Mouse (Mus musculus) heart, embryonic 10.5 days (tissue): ENCODE results near the gene Ssr2. TPM values are rescaled to one million over a fixed set of nuclear protein-coding genes. Genes with fewer than 3 reads are reported as not detected.
A peak's percentile ranks its signal among the peaks of the same experiment; 100 is the strongest.

ENCODE experiments used
- DNase-seq: peaks from one replicate; pipeline ENCODE4 v3.0.0-alpha.2; 2017; ENCODE audit warnings: low spot score
- H3K27ac ChIP-seq: fragments of 300-500 bp; sonication (generic); 2 replicates; pipeline ENCODE4 v1.5.1; 2016; ENCODE audit warnings: mild to moderate bottlenecking
- H3K27me3 ChIP-seq: fragments of 300-500 bp; sonication (generic); 2 replicates; pipeline ENCODE4 v1.6.1; 2016; ENCODE audit warnings: mild to moderate bottlenecking; ENCODE audit not compliant: poor library complexity, insufficient read depth, severe bottlenecking
- H3K36me3 ChIP-seq: fragments of 300-500 bp; sonication (generic); 2 replicates; pipeline ENCODE4 v1.6.1; 2016; ENCODE audit warnings: mild to moderate bottlenecking, moderate library complexity
- H3K4me1 ChIP-seq: fragments of 300-500 bp; sonication (generic); 2 replicates; pipeline ENCODE4 v1.6.1; 2016; ENCODE audit warnings: mild to moderate bottlenecking
- H3K4me3 ChIP-seq: fragments of 300-500 bp; sonication (generic); 2 replicates; pipeline ENCODE4 v1.5.1; 2016; ENCODE audit warnings: mild to moderate bottlenecking, moderate library complexity
- H3K9me3 ChIP-seq: fragments of 300-500 bp; sonication (generic); 2 replicates; pipeline ENCODE4 v1.6.1; 2016; ENCODE audit warnings: mild to moderate bottlenecking, moderate library complexity
- WGBS: fragments of 180-500 bp; shearing (Covaris S2); methylation state at CpG from one replicate; pipeline ENCODE4 v1.1.7; 2016; 5-methylcytosine and 5-hydroxymethylcytosine counted together
- polyA plus RNA-seq: library from polyadenylated mRNA; unstranded; fragments of >200 nt; fragmentation: Nextera tagmentation; extraction: Ambion mirVana; gene quantifications from 2 replicates; pipeline ENCODE4 v1.2.1, GENCODE M21; 2016

Gene Ssr2
- polyA plus RNA-seq, 1 experiment from 2014 or later, result 207 TPM

DNA sequence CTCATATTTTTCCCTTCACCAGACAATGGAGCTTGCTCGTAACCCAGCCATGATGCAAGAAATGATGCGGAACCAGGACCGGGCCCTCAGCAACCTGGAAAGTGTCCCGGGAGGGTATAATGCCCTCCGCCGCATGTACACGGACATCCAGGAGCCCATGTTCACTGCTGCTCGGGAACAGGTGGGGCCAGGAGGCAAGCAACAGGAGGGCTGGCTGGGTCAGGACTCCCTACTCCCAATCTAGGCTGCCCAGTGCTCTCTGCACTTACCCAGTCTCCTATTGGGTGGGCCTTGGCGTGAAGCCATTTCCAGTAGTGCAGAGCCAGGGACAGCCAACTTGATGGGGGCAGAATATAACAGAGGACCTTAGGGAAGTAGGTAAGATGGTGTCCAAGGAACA lies 16.1 kb upstream of the Ssr2 start:
- Histone ChIP-seq H3K9me3 (no peaks in the 10 kb centered on the region), H3K4me1 (peaks cover 11% of the 10 kb centered on the region), H3K27ac (no peak overlapping the region), H3K4me3 (no peak overlapping the region), H3K36me3 (peaks cover 95% of the 10 kb centered on the region), H3K27me3 (no peaks in the 10 kb centered on the region)
- WGBS, result 94% methylated on average over 9 of the region's 9 CpGs
- no peak for DNase-seq

DNA sequence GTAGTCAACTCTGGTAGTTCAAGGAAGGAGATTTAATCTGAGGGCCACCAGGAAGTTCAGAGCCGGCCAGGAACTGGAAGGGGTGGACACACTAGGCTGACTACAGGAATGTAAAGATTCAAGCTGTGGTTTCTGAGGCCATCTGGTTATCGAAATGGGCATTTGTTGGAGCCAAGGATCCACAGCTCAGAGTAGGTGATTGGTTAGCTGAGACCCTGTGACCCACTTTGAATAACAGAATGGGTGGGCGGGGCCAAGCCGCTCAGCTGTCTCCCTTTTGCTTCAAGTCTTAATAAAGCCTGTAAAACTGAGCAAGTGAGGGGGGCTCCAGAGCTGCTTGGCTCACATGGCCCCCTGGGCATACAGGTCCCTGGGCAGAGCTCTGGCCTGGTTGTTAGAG lies 13.7 kb upstream of the Ssr2 start:
- Histone ChIP-seq H3K27me3 (no peaks in the 10 kb centered on the region), H3K9me3 (no peaks in the 10 kb centered on the region), H3K27ac (no peak overlapping the region), H3K4me3 (no peak overlapping the region), H3K36me3 (peaks cover 100% of the 10 kb centered on the region), H3K4me1 (no peaks in the 10 kb centered on the region)
- 71% methylated on average over 4 of the region's 4 CpGs for WGBS
- DNase-seq, result no peak

DNA sequence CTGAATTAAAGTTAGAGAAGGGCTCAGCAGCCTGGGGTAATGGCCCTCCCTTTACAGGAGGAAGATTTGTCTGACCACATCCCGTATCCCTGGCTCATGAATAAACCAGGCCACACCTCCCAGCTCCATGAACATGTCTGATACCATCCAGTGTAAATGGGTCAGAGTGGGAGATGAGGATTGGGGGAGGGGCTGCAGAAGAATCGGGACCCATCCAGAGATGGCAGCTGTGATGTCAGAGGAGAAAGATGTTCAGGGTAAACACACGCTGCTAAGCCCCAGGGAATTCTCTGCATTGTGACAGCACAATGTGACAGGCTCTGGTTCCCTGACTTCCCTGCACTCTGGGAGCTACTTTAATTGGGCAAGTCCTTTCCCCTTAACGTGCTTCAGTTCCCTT lies 12.2 kb upstream of the Ssr2 start:
- Histone ChIP-seq H3K4me3 (no peak overlapping the region), H3K9me3 (no peaks in the 10 kb centered on the region), H3K4me1 (no peaks in the 10 kb centered on the region), H3K27ac (no peak overlapping the region), H3K36me3 (peaks cover 100% of the 10 kb centered on the region), H3K27me3 (no peaks in the 10 kb centered on the region)
- DNase-seq, result no peak
- WGBS, result 73% methylated on average over 4 of the region's 4 CpGs

DNA sequence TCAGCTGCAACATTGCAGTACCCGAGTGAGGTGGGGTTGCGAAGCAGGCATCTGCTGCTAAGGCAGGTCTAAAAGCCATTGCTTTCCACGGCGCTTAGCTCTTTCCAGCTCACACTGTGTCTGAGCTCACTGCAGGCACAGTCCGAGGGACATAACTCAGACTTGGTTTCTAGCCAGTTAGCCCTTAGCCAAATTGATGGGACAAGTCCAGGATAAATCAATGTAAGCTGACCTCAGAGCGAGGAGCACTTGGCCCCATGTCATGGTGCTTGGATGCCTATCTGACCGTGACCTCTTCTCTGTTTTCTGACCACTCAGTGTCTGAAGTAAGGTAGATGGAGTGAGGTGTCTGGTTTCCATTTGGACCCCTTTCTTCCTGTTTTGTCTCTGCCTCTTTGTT lies 11.7 kb upstream of the Ssr2 start:
- H3K27ac ChIP-seq, result no peak overlapping the region
- H3K27me3 ChIP-seq, result no peaks in the 10 kb centered on the region
- peaks cover 100% of the 10 kb centered on the region for H3K36me3 ChIP-seq
- 89% methylated on average over 7 of the region's 7 CpGs for WGBS
- no peak overlapping the region for H3K4me3 ChIP-seq
- no peak for DNase-seq
- no peaks in the 10 kb centered on the region for H3K4me1 ChIP-seq
- H3K9me3 ChIP-seq, result no peaks in the 10 kb centered on the region

DNA sequence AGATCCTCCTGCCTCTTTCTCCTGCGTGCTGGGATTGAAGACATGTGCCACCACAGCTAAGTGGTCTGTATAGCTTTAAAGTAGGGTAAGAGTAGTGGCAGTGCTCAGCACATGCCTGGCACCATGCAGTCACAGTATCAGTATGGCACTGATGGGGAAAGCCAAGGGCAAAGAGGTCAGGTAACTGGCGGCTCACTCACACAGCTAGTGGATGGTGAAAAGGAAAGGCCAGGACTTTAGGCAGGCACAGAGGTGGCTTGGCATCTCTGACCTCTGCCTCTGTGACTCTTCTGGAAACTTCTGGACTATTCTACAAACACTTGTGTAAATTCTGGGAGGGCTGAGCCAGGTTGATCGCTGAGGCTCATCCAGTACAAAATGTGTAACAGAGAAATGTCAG lies 9.6 kb upstream of the Ssr2 start:
- no peak for DNase-seq

DNA sequence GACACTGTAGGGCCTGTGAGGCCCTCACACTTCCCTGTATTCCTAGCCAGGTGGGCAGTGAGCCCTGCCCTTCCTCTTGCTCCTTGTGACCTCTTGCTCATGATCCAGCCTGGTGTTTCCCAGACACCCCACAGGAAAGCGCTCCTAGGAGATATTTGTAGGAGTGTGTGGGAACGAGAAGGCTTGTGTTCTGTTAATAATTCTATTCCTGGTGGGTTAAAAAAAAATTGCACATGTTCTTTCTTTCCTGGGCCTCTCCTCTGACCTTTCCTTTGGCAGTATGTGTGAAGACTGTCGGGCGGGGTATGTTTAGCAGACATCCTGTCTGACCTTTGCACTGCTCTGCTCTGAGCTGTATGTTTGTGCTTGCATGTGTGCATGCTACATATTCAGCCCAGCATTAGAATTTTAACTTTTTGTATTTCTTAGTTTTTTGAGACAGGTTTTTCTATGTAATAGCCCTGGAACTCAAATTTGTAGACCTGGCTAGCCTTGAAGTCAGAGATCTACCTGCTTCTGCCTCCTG lies 9.1 kb upstream of the Ssr2 start:
- H3K27me3 ChIP-seq, result no peaks in the 10 kb centered on the region
- H3K4me1 ChIP-seq, result no peaks in the 10 kb centered on the region
- no peak overlapping the region for H3K4me3 ChIP-seq
- peaks cover 90% of the 10 kb centered on the region for H3K36me3 ChIP-seq
- H3K27ac ChIP-seq, result no peak overlapping the region
- no peaks in the 10 kb centered on the region for H3K9me3 ChIP-seq
- no peak for DNase-seq
- 88% methylated on average over 4 of the region's 4 CpGs for WGBS

More for the DNA sequence above, 9.6 kb upstream of the Ssr2 start:
- Histone ChIP-seq H3K9me3 (no peaks in the 10 kb centered on the region), H3K4me1 (no peaks in the 10 kb centered on the region), H3K4me3 (no peak overlapping the region), H3K27me3 (no peaks in the 10 kb centered on the region), H3K36me3 (peaks cover 95% of the 10 kb centered on the region), H3K27ac (0 out of 2 replicates have a peak overlapping the region, but pooled peaks have one; percentile 25)
- 87% methylated on average over 3 of the region's 3 CpGs for WGBS

DNA sequence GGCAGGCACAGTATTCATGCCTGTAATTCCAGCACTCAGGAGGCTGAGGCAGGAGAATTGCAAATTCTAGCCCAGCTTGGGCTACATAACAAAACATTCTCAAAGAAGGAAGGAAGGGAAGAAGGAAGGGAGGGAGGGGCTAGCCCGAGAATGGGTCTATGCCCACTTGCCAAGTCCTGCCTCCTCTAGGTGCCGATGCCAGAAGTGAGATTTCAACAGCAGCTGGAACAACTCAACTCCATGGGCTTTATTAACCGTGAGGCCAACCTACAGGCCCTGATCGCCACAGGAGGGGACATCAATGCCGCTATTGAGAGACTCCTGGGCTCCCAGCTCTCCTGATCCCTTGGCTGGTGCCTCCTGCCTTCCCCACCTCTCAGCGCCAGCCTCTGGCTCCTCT lies 7.8 kb upstream of the Ssr2 start:
- Histone ChIP-seq H3K4me3 (no peak overlapping the region), H3K27me3 (no peaks in the 10 kb centered on the region), H3K36me3 (peaks cover 77% of the 10 kb centered on the region), H3K4me1 (no peaks in the 10 kb centered on the region), H3K9me3 (no peaks in the 10 kb centered on the region), H3K27ac (no peak overlapping the region)
- DNase-seq, result no peak
- 92% methylated on average over 6 of the region's 6 CpGs for WGBS

DNA sequence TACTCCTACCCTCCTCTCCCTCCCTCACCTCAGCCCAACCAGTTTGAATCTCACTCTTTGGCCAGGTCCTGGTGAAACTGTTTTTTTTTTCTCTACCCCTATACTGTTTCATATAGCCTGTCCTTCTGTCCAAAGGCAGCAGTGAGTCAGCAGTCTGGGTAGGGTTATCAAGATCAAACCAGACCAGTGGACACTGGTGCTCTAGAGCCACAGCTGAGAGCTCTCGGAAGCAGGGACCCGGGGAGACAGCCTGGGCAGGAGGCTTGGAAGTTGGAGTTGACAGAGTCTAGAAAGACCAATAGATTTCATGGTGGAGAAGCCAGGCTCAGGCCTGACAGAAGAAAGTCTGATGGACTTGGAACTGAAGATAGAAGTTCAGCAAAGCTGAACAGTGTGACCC lies 7.1 kb upstream of the Ssr2 start:
- WGBS, result 85% methylated on average over 2 of the region's 2 CpGs
- H3K36me3 ChIP-seq, result peaks cover 70% of the 10 kb centered on the region
- H3K4me1 ChIP-seq, result no peaks in the 10 kb centered on the region
- H3K9me3 ChIP-seq, result no peaks in the 10 kb centered on the region
- no peak overlapping the region for H3K4me3 ChIP-seq
- H3K27me3 ChIP-seq, result no peaks in the 10 kb centered on the region
- H3K27ac ChIP-seq, result no peak overlapping the region
- DNase-seq, result no peak

DNA sequence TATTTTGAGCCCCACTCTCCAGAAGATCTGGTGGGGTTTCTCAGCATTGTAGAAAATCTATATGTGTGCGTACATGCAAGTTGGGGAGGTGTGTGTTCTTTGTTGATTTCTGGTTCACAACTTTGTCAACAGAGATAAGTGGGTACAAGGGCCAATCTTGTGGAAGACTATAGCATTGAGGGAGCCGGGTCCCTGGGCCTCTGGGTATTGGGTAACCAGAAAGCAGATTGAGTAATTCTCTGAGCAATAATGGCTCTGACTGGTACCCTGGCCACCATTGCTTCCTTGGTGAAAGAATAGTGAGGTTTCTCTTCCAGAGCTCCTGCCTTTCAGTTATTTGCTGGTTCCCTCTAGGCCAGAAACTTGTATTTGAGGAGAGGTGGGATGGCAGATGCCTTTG lies 6.6 kb upstream of the Ssr2 start:
- Histone ChIP-seq H3K27ac (no peak overlapping the region), H3K36me3 (peaks cover 65% of the 10 kb centered on the region), H3K4me1 (no peaks in the 10 kb centered on the region), H3K27me3 (no peaks in the 10 kb centered on the region), H3K9me3 (no peaks in the 10 kb centered on the region), H3K4me3 (no peak overlapping the region)
- DNase-seq, result no peak
- WGBS, result 90% methylated on average over 2 of the region's 2 CpGs

DNA sequence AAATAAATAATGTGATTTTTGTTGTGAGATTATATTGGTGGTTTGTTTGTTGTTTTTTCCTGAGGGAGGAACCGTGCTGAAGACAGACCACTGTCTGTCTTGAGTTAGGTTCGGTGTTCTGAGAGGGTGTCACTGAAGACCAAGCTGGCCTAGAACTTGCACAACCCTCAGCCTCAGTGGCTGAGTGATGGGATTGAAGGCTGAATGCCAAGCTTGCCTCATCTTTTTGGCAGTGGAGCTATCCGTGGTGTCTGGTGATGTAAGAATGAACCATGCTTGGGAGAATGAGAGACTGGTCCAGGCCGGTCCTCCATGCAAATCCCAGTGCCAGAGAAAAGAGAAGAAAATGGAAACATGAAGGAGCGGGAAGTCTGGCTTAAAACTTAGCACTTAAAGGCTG lies 6.0 kb upstream of the Ssr2 start:
- WGBS, result 89% methylated on average over 5 of the region's 5 CpGs
- H3K27me3 ChIP-seq, result no peaks in the 10 kb centered on the region
- H3K36me3 ChIP-seq, result peaks cover 59% of the 10 kb centered on the region
- no peak overlapping the region for H3K4me3 ChIP-seq
- no peaks in the 10 kb centered on the region for H3K9me3 ChIP-seq
- H3K27ac ChIP-seq, result no peak overlapping the region
- no peaks in the 10 kb centered on the region for H3K4me1 ChIP-seq
- no peak for DNase-seq

DNA sequence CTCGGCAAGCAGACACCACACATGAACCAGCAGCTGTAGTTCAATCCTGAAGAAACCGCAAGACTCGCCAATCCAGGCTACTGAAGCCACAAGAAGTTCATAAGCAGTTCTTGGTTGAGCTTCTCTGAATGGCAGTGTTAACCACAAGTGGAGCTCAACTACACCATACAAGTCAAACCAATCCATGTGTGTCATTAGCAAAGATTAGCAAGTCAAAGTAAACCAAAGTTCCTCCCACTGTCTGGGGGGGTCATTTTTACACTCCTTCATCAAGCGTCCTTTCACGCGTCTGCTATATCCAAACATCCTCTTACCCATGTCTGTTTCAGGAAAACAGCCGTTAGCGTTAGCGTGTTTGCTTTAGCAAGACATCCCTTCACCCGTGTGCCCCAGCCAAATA lies 5.3 kb upstream of the Ssr2 start:
- 92% methylated on average over 10 of the region's 10 CpGs for WGBS
- H3K27ac ChIP-seq, result no peak overlapping the region
- no peaks in the 10 kb centered on the region for H3K4me1 ChIP-seq
- H3K27me3 ChIP-seq, result no peaks in the 10 kb centered on the region
- H3K36me3 ChIP-seq, result peaks cover 53% of the 10 kb centered on the region
- no peak for DNase-seq
- H3K4me3 ChIP-seq, result no peak overlapping the region
- H3K9me3 ChIP-seq, result no peaks in the 10 kb centered on the region

DNA sequence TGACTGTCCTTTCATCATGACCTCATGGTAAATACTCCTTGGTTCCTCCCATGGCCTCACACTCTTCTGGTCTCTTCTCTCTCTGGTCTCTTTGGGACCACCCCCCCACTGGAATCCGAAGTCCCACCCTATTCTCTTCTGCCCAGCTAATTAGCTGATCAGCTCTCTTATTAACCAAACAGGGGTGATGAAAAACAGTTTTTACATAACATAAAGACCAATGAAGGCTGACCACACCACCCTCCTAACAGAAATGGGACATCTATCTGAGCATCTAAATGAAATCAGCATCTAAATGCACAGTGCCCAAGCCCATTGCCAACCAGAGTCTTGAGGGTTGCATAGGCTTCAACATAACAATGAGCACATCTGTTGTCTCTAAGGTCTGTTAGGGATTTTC lies 3.8 kb upstream of the Ssr2 start:
- H3K4me3 ChIP-seq, result no peak overlapping the region
- peaks cover 37% of the 10 kb centered on the region for H3K36me3 ChIP-seq
- no peaks in the 10 kb centered on the region for H3K27me3 ChIP-seq
- no peaks in the 10 kb centered on the region for H3K4me1 ChIP-seq
- no peak overlapping the region for H3K27ac ChIP-seq
- 71% methylated on average over 1 of the region's 1 CpGs for WGBS
- DNase-seq, result no peak
- H3K9me3 ChIP-seq, result no peaks in the 10 kb centered on the region

DNA sequence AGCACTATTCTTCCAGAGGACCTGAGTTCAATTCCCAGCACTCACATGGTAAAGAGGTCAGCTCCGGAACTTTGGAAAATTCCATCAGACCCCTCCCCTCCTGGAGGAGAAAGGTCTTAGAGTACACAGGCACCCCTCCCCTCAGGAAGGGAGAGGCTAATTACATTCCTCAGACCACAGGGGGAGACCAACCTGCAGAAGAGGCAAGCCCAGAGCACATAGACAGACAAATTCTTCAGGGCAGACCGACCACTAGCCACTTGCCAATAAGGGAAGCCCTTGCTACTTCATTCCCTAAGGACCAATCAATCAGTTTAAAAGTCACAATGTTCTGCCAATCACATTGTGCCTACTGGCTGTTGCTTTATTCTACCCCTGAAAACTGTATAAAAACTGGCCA lies 2.8 kb upstream of the Ssr2 start:
- Histone ChIP-seq H3K9me3 (no peaks in the 10 kb centered on the region), H3K27me3 (no peaks in the 10 kb centered on the region), H3K4me3 (no peak overlapping the region), H3K4me1 (no peaks in the 10 kb centered on the region), H3K27ac (no peak overlapping the region), H3K36me3 (peaks cover 28% of the 10 kb centered on the region)
- no peak for DNase-seq
- WGBS, result 65% methylated on average over 2 of the region's 2 CpGs

DNA sequence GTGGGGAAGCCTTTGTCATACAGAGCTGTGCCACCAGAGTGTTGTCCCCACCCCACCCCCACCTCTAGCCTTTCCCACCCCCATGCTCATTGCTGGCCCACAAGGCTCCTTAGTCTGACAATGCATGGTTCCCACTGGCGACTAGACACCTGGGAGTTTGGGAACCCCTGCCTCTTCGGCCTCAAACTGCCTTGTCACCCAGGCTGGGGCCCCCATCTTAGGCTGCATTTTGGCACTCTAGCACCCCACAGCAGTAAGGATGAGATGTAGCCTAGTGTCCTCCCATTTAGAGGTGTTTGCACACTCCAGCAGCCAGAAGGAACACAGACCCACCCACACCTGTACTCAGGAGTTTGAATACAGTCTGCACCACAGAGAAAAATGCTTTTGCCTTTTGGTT lies 1.9 kb upstream of the Ssr2 start:
- H3K36me3 ChIP-seq, result peaks cover 18% of the 10 kb centered on the region
- DNase-seq, result no peak
- 59% methylated on average over 2 of the region's 2 CpGs for WGBS
- no peaks in the 10 kb centered on the region for H3K9me3 ChIP-seq
- no peak overlapping the region for H3K27ac ChIP-seq
- no peaks in the 10 kb centered on the region for H3K27me3 ChIP-seq
- 0 out of 2 replicates have a peak, but pooled peaks cover 3% of the 10 kb centered on the region for H3K4me1 ChIP-seq
- H3K4me3 ChIP-seq, result no peak overlapping the region
